Mouse (Mus musculus): ENCODE measurements around the gene Ide. TPM values are rescaled to one million over a fixed set of nuclear protein-coding genes. Genes with fewer than 3 reads are reported as not detected.

Ide gene
- total RNA-seq, 2 experiments from 2014 or later, result 37.8 to 37.9 TPM

DNA sequence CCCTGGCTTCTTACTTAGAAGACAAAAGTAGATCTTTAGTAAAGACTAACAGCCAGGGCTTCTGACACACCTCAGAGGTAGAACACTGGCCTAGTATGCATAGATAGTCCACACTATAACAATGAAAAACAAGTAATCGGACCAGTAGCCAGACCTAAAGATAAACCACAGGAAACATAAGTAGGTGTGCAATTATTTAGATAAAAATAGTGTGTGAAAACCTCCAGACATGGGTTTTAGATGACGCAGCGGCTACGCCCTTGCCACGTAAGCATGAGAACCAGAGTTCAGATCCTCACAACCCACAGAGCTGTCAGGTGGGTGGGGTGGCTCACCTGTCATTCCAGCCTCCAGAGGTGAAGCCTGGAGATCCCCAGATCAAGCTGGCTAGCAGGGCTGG lies 4.3 kb downstream of the Ide start:
- no peak for DNase-seq

DNA sequence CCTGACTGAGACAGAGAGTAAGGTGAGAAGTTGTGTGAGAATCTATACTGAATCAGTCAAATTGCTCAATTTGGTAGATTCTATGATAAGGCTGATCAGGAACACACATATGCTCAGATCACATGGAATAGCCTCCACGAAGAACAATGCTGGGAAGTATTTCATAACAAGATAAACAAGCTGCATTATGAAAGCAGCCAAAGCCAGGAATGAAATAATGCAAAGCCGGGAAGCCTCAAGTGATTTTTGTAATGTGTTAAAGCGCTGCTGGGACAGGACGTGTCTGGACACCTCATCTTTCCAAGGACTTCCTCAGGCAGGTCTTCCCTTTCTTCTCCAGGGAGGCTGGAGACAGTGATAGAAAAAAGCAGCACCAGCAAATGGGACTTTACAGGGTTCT lies 4.9 kb downstream of the Ide start:
- DNase-seq, result no peak

DNA sequence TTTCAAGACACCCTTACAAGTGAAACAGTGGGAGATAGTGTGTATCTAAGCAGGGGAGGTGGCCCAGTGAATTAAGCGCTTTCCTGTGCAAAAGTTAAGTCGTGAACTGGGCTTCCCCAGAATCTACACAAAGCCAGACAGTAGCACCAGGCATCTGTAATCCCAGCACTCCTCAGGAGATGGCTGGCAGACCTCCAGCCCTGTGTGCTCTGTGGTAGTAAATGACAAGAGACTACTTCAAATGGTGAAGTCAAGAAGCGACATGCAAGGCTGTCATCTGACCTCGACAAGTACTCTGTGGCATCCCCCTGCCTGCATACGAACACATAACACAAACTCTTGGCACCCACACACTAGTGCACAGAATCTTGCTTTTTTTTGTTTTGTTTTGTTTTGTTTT lies 10.4 kb downstream of the Ide start:
- no peak for DNase-seq

- DNase-seq, result peak in 1 of 2 experiments; percentile 18
Measured at GRCm38 (mm10) chr19:37323566-37323965, 14.1 kb downstream of the Ide start.

DNA sequence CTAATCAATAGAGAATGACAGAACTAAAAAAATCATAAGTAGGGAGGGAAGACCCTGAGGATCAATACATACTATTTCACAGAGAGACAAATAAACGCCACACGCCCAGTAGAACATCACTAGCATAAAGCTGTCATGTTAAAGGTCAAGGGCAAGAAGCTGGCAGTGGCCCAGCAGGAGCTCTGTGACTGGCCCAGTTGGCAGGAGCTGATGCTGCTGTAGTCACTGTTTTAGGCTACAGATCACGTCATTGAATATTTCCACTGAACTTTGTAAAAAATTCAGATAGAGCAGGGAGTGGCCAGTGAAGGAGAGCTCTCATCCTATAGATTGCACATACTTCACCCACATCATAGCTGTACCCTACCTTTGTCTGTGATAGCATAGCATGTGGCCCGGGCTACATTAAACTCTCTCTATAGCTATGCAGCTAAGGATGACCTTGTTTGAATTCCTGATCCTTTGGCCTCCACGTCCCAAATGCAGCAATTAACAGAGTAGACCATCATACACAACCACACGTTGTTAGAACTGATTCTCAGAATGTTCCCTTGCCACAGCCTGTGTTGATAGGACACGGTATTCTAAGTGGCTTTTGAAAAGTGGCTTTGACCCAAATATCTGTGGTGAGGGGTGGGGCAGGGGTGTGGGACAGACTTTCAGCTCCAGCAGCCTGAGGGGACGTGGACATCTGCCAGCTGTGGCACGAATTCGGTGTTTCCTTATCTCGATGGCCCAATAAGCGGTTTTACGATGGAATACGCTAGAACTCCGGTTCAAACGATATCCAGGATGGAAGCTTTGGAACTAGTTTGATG lies 16.6 kb downstream of the Ide start:
- no peak for DNase-seq

DNA sequence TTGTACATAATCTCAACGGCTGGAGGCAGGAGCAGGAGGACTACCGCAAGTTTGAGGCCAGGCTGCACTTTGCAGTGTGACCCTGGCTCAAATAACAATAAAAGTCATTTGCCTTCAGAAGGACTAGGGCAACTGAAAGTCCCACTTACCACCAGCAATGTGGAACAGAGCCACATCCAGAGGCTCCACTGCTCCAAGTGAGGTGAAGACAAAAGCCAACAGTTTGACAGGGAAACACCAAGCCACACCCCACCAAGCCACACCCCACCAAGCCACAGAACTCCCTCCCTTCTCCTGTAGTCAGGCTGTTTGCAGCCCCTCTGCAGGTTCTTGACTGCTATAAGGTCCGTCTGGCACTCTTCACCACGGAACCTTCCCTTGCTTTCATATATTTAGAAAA lies 20.3 kb downstream of the Ide start:
- no peak for DNase-seq

DNA sequence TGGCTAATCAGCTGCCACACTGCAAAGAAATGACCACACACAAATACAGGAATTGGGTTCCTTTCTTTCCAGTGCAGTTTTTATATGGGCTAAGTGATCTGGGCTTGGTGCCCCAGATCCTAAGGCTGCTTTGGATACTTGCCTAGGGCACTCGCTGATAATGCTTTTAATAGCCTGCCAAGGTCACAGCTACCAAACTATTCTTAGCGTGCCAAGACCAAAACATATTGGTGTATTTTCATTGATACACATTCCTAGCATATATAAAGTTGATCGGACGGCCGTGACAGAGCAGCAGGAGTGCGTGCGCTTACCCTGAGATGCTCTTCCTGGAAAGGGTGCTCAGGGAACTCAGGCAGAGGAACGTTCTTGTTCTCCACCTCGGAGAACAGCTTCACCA lies 22.6 kb downstream of the Ide start:
- DNase-seq, result no peak

DNA sequence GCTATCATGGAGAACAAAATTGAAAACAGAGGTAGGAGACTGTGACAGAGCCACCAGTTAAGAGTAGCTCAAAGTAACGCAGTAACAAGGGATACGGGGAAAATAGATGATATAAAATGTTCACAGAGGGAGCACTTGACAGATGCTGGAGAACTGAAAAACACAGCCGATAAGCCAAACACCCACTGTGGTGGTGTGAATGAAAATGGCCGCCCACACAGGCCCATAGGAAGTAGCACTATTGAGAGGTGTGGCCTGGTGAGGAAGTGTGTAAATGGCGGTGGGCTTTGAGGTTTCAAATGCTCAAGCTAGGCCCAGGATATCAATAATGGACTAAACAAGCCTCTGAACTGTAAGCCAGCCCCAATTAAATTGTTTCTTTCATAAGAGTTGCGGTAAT lies 26.2 kb downstream of the Ide start:
- DNase-seq, result no peak

DNA sequence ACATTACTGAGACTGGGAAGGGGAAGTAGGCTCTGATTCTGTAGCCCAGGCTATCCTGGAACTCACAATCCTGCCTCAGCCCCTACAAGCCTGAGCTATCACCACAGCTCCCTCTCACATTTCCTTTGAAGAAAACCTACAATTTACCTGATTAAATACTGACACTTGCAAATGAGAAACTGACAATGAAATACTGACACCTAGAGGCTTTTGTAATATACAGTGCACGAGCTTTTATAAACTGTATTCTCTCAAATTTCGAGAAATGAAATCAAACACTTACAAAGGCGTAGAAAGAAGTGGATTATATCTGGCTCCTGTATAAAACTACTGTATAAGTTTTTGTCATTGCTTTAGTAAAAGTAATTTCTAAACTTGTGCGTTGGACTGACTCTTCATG lies 27.5 kb downstream of the Ide start:
- DNase-seq, result no peak

- no peak for DNase-seq
Measured at GRCm38 (mm10) chr19:37308941-37309340, 28.7 kb downstream of the Ide start.

GRCm38 (mm10) chr19:37307826-37308545 lies 29.7 kb downstream of the Ide start:
- no peak for DNase-seq

GRCm38 (mm10) chr19:37306176-37306575 lies 31.5 kb downstream of the Ide start:
- no peak for DNase-seq

DNA sequence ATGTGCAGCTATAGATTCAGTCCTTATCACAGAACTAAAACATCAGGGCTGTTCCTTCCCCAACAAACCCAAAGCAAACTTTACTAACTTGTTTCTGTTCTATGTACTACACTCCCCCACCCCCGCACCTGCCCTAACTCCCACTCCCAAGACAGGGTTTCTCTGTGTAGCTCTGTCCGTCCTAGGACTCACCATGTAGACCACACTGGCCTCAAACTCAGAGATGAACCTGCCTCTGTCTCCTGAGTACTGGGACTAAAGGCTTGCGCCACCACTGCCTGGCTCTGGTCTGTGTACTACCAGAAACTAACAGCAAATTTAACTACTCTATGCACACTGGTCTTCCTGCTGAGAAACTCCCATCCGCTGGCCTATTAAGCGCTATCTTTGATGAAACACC lies 32.8 kb downstream of the Ide start:
- no peak for DNase-seq

- no peak for DNase-seq
Measured at GRCm38 (mm10) chr19:37304006-37304405, 33.6 kb downstream of the Ide start.

GRCm38 (mm10) chr19:37301733-37302132 lies 35.9 kb downstream of the Ide start:
- no peak for DNase-seq

DNA sequence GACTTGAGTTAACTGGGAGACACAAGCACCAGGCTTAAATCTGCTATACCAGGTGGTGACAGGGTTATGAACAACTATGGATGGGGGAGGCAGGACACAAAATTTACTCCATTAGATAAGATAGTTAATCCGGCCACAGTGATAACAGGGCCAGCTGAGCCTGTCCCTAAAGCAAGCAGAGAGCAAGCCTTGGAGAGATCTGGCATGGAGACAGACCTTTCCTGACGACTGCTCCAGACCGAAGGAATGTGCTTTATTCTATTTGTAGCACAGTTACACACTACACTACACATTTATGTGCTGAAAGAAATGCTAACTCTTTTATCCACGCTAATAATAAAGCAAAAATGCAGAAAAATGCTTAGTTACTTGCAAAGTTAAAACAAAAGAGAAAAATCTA lies 46.0 kb downstream of the Ide start:
- no peak for DNase-seq

DNA sequence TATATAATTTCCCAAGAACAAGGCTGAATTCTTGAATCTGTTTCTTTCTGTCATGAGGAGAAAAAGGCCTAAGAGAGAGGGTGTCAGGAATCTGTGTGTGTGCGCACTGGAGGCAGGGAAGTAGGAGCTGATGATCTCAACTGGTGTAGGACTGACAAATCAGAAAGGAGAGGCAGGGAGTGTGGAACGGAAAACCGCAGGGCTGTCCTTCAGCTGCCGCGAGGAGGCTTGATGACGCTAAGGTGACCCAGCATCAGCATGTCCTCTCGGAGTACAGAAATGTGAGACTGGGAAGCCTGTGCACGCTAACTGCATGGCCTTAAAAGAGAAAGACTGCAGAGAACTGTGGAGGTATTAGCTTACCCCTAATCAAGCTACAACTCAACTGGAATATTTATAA lies 46.7 kb downstream of the Ide start:
- DNase-seq, result no peak

- DNase-seq, result no peak
Measured at GRCm38 (mm10) chr19:37284775-37285174, 52.9 kb downstream of the Ide start.

GRCm38 (mm10) chr19:37283166-37283565 lies 54.5 kb downstream of the Ide start:
- no peak for DNase-seq

DNA sequence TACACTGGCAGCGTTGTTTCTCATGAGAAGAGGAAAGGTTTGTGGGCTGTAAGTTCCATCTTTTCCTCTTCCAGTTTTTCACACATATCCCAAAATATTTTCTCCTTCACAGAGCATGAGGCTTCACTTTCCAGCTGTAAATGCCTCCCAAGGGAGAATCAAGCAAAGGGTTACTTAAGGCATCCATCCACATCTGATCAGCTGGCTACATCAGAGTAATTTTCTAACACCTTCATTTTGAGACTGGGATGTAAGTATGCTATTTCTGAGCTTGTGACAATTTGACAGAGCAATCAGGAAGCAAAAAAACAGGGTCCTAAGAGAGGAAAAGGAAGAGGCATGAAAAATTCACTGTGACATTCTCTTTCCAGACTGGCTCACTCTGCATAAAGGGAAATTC lies 55.9 kb downstream of the Ide start:
- no peak for DNase-seq

GRCm38 (mm10) chr19:37279194-37279593 lies 58.5 kb downstream of the Ide start:
- DNase-seq, result no peak

DNA sequence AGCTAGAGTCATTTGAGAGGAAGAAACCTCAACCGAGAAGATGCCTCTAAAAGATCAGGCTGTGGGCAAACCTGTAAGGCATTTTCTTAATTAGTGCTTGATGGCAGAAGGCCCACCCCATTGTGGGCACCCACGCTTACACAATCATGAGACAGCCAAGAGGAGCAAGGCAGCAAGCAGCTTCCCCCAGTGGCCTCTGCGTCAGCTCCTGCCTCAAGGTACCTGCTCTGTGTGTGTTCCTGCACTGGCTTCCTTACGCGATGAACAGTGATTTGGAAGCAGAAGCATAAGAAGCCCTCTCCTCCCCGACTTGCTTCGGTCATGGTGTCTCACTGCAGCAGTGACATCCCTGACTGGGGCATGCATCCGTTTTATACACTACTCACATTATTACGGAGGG lies 62.1 kb downstream of the Ide start:
- DNase-seq, result no peak

GRCm38 (mm10) chr19:37269106-37269505 lies 68.5 kb downstream of the Ide start:
- DNase-seq, result no peak

All from layer of hippocampus, postnatal 36 days (tissue).